Mouse (Mus musculus): ENCODE data around the gene Ugdh.

DNA sequence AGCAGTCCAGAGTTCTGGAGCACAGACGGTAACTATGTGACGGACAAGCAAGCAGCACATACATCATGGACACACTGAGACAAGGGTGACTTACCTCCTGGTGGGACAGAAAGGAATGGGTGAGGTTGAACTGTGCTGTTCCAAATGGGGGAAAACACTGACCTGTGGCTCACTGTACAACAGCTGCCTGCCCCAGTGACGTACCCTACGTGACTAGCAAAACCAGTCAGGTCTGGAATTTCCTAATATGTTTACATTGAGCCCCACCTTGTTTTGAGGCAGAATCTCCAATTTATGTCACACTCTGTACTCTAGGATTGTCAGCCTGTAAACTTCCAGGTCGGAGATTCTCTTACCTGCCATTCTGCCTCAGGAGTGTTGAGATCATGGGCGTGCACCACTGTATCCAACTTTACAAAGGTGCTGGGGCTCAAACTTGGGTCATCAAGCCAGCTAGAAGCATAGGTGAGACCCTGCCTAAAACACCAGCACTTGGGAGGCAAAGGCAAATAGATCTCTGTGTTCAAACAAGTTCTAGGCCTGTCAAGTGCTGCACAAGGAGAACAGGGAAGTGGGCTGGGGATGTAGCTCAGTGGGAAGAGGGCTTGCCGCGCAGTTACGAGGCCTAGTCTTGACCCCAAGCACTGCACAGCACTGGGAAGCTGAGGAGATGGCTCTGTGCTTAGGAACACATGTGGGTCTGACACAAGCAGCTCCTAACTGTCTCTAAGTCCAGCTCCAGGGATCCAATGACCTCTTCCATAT is 44.1 kb upstream of the Ugdh start:
- TF ChIP-seq CTCF (IDR thresholded peaks at IDR 0.05; ENCODE audit: control insufficient read depth, insufficient read depth, insufficient read length) (no peak), MAX (IDR thresholded peaks at IDR 0.05) (no peak), USF1 (IDR thresholded peaks at IDR 0.05; ENCODE audit: low read depth) (no peak), CEBPB (IDR thresholded peaks at IDR 0.05; ENCODE audit: low read depth) (no peak)
